Comparison of ENCODE assay signal across 9 mouse cellular contexts in genomic region chr14:48241335-48241734, GRCm38 (mm10).
"Had no signal": no experiment of that assay in that cellular context is flagged by ENCODE, and none has a peak within 500 bp of the region (broad histone marks: within the 10 kb centered on the region; RNA-seq: fewer than 3 reads in every experiment).

No protein-coding gene starts in this region.

- DNase-seq: liver, postnatal 0 days; lung, adult 2 months; lung, postnatal 14 days; lung, postnatal 36 days; midbrain, embryonic 14.5 days; right cerebral cortex, postnatal 14 days; thymus, adult 2 months; thymus, postnatal 25 days; thymus, postnatal 4 days had no signal
